Mouse (Mus musculus): Measurements from ENCODE around the gene Ifngr2.
"Not testable (repeated sequence)": the region's sequence is repeated elsewhere in the genome, so short reads cannot be mapped to it uniquely, and the experiment has no call there.

Gene Ifngr2

DNA sequence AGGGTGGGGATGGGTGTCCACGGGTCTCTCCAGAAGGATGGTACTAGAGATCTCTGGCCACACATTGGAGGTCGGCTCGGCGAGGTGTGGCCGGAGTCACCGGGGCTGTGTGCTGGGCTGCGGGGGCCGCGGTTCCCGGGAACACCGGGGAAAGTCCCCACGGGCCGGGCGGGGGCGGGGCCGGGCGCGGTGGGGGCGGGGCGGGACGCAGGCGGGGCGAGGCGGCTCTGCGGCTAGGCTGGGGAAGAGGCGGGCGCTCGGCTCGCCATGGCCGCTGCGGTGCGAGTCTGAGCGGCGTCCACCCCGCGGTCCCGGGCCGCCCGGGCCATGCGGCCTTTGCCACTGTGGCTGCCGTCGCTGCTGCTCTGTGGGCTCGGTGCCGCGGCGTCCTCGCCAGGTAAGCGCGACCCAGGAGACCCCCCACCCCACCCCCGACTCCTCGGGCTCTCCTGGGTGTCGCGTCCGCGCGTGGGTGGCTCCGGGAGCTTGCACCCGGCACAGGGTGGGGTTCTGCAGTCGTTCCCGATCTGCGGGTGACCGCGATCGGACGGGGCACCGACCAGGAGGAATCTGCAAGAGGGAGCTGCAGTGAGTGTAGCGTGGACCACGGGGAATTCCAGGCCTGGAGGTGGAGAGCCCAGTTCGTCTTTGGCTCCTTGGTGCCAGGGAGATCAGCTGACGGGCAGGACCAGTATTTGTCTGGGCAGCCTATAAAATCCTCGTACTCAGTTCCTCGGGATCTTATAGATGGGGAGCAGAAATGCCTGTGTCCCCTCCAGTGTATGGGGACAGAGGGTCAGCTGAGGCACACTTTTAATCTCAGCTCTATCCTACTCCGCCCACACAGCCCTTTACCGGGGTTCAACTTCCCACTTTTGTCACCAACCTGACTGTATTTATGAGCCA, at the start of gene Ifngr2:
Gene Ifngr2, plus strand, starts transcription at position 237 of the 906 bp plus-strand sequence.
- DNase-seq, result peak; percentile 56

DNA sequence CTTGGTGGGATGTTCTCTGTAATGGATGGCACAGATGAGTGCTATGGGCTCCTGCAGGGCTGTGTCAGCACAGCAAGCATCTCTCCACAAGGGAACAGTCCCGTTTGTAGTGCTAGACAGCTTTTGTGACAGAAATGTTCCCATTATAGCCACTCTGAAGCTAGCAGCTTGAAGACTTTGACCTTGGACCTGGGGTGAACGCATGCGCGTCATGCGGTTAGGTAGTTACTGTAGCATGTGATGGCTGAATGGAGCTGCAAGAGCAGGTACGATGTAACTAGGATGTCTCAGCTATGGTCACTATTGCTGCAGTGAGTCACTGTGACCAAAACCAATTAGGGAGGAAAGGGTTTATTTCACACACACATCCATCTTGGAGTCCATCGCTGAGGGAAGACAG, 48.8 kb upstream of the Ifngr2 start:
- DNase-seq, result no peak

- no peak for DNase-seq
Observed at GRCm38 (mm10) chr16:91504701-91505100, 42.2 kb upstream of the Ifngr2 start.

DNA sequence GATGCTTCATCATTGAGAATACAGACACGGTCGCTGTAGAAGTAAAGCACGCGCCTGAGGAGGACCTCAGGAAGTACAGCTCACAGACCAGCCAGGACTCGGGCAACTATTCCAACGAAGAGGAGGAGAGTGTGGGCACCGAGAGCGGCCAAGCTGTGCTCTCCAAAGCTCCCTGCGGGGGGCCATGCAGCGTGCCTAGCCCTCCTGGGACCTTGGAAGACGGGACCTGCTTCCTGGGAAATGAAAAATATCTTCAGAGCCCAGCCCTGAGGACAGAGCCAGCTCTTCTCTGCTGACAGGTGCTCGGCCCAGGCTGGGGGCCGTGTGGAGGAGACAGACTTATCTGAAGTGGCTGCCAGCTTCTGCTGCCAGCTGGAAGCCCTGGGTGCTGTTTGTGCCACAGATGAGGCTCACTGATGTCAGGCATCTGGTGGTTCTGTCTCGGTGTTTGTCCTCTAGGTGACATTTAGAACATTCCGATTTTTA, 41.7 kb upstream of the Ifngr2 start:
- DNase-seq, result no peak

GRCm38 (mm10) chr16:91506396-91506795, 40.5 kb upstream of the Ifngr2 start:
- no peak for DNase-seq

GRCm38 (mm10) chr16:91512161-91512787, 34.6 kb upstream of the Ifngr2 start:
- DNase-seq, result peak; percentile 71

- DNase-seq, result no peak
Observed at GRCm38 (mm10) chr16:91513099-91513498, 33.8 kb upstream of the Ifngr2 start.

GRCm38 (mm10) chr16:91517020-91517419, 29.9 kb upstream of the Ifngr2 start:
- no peak for DNase-seq

DNA sequence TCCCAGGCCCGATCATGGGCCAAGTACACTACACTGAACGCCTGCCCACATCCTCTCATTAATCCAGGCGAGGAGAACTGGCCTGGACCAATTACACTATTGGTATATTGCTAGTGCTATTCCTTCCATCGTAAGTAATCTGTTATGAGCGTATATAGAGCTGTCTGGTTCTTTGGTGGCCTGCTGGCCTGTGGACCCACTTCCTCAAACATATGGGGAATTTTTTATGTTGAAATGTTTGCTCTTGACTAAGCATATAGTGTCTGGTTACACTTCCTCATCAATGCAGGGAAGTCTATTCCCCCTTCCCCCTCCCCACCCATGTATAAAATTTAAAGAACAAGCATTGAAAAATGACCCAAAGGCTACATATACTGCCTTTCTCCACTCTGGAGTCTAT, 24.8 kb upstream of the Ifngr2 start:
- DNase-seq, result no peak

- no peak for DNase-seq
Observed at GRCm38 (mm10) chr16:91522479-91523309, 24.2 kb upstream of the Ifngr2 start.

DNA sequence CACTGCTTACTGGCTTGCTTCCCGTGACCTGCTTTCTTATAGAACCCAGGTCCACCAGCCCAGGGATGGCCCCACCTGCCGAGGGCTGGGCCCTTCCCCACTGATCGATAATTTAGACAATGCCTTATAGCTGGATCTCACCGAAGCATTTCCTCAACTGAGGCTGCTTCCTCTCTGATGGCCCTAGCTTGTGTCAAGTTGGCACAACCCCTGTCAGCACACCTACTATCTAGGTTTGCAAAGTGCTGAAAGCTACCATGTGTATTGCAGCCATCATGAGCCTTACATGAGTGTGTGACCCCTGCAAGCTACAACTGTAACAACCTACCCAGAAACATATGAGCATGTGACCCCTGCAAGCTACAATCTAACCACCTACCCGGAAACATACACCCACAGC, 22.7 kb upstream of the Ifngr2 start:
- no peak for DNase-seq

GRCm38 (mm10) chr16:91526274-91526673, 20.6 kb upstream of the Ifngr2 start:
- DNase-seq, result no peak

DNA sequence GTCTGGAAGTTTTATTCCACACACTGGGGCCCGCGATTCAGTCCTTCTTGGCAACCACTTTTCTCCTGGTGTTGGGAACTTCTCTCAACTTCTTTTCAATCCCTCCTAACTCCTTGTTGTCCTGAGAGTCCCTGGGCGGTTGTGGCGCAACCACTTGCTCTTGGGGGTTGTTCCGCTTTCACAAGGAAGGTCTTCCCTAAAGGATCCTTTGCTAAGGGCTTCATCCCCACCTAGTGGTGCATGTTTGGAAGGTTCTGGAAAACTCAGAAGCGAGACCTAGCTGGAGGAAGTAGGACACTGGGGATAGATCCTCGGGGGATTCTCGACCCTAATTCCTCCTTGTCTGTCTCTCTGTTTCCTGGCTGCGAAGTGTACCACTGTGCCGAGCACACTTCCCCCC, 19.8 kb upstream of the Ifngr2 start:
- DNase-seq, result no peak

DNA sequence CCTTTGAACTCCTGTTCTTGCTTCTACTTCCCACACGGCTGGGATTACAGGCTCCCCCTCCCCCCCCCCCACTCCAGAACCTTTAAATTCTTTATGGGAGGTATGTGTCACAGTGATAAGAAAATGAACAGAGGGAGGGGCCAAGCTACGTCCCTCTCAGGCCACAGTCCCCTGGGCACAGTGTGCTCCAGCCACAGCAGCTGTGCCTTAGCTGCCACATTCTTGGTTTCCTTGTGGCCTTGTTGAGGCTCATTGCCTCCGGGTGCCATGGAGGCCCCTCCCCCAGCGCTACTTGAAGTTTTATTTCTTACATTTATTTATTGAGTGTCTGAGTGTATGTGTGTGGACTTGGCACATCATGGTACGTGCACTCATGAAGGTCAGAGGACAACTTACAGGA, 19.4 kb upstream of the Ifngr2 start:
- DNase-seq, result no peak

DNA sequence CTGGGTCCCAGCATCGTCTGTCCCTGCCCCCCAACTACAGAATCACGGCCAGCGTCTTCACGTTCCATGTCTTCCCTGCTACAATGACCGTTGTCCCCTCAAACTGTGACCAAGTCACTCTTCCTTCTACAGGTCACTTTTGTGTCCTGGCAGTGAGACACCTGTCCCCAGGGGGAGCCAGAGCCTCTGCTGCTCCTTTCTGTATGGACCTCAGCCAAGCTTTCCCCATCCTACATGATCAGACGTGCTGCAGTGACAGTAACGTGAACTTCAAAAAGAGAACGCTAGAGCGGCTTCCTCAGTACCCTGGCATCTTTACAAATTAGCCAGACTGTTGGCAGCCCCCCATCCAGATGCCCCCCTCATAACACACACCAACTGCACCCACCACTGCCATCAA, 18.3 kb upstream of the Ifngr2 start:
- DNase-seq, result no peak

DNA sequence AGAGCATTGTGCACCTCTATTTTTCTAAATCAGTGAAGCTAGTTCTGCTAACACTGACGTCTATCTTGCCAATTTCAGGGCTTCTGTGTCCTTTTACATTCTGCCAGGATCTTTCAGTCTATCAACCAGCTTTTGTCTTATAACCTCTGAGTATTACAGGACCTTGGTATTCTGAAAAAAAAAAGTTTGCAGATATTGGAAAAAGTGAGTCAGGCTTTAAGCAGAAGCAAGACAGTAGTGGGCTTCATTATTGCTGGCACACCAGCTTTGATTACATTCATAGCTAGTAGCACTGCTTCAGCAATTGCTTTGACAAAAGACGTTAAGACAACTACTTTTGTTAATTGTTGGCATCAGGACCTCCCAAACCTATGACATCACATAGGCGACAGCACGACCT, 16.0 kb upstream of the Ifngr2 start:
- not testable (repeated sequence) for DNase-seq

GRCm38 (mm10) chr16:91531856-91532255, 15.0 kb upstream of the Ifngr2 start:
- DNase-seq, result no peak

DNA sequence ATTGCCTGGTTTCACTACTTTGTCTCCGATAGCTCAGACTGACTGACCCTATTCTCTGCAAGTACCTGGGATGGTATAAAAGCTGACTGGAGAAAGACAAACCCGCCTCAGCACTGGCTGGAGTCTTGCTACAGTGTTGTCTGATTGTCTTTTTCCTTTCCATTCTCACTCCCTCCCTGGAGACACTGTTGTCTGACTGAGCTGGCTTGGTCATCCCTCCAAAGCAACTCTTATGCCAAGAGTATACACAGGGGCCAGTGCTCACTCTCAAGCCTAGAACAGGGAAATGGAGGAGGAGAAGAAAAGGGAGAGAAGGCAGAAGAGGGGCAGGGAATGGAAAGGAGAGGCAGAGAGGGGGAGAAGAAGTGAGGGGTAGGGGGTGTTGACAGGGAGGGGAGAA, 14.4 kb upstream of the Ifngr2 start:
- no peak for DNase-seq

DNA sequence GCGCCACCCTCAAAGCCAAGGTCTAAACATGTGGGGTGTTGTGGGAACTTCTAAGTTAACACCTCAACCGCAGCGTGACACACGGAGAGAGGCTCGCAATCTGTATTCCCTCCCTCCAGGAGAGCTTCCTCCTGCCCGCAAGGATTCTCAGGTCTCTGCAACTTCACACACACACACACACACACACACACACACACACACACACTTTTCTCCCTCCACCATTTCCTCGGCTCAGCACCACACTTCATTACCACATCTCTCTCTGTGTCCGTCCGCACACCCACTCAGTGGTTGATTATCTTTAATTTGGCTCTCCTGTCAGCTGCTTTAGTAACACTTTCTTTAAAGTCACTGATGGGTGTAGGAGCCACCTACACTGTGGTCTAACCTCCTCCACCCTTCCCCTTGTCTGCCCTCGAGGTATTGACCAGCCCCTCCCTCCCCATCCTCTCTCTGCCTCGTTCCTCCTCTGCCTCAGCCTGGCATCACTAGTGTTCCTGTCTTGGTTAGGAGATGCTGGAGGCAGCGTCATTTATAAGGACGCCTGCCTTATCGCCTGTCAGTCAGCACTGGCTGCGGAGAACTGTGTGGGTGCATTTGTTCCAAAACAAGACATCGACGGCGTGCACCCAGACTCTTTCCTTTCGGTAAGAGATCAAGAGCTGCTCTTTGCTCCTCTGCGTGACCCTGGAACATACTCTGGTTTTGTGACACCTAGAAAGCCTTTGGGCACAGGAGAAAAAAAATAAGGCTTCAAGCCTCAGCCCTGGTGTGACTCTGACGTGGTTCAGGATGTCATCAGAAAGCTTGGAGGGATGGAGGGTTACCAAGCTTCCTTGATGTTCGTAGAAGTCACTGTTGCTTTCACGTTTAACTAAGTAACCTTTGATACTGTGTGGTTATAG, 13.5 kb upstream of the Ifngr2 start:
- no peak for DNase-seq

GRCm38 (mm10) chr16:91534477-91534876, 12.4 kb upstream of the Ifngr2 start:
- peak; percentile 48 for DNase-seq

GRCm38 (mm10) chr16:91534888-91535287, 12.0 kb upstream of the Ifngr2 start:
- no peak for DNase-seq

- DNase-seq, result no peak
Observed at GRCm38 (mm10) chr16:91536372-91536771, 10.5 kb upstream of the Ifngr2 start.
